Mouse (Mus musculus): ENCODE results near the gene Phf14. TPM values are rescaled to one million over a fixed set of nuclear protein-coding genes. Genes with fewer than 3 reads are reported as not detected.
A peak's percentile ranks its signal among the peaks of the same experiment; 100 is the strongest.

Gene Phf14
- polyA plus RNA-seq, 1 experiment from 2014 or later, result 94.4 TPM

- Histone ChIP-seq H3K27me3 (ENCODE audit: control insufficient read depth, insufficient read depth, low read length) (no peaks in the 10 kb centered on the region), H3K27ac (ENCODE audit: low read depth, low read length) (no peak overlapping the region), H3K4me1 (ENCODE audit: control insufficient read depth, insufficient read depth, low read length) (no peaks in the 10 kb centered on the region), H3K9ac (ENCODE audit: low read length) (no peak overlapping the region), H3K9me3 (ENCODE audit: control insufficient read depth, low read length) (no peaks in the 10 kb centered on the region), H3K4me2 (no peak overlapping the region), H3K4me3 (ENCODE audit: low read depth, low read length) (no peak overlapping the region), H3K36me3 (ENCODE audit: control insufficient read depth, insufficient read depth, low read length) (0 out of 2 replicates have a peak, but pooled peaks cover 2% of the 10 kb centered on the region)
- no peak for DNase-seq (ENCODE audit: low spot score, missing footprints)
- 89% methylated on average over 1 of the region's 1 CpGs for WGBS
- no peak for ATAC-seq (ENCODE audit: low FRiP score)
Observed at GRCm38 (mm10) chr6:12006001-12006400, 98.4 kb downstream of the Phf14 start.

GRCm38 (mm10) chr6:12012103-12012502 is 104.5 kb downstream of the Phf14 start:
- H3K4me3 ChIP-seq (ENCODE audit: low read depth, low read length), result no peak overlapping the region
- no peaks in the 10 kb centered on the region for H3K9me3 ChIP-seq (ENCODE audit: control insufficient read depth, low read length)
- H3K9ac ChIP-seq (ENCODE audit: low read length), result no peak overlapping the region
- 0 out of 2 replicates have a peak, but pooled peaks cover 2% of the 10 kb centered on the region for H3K4me1 ChIP-seq (ENCODE audit: control insufficient read depth, insufficient read depth, low read length)
- H3K27ac ChIP-seq (ENCODE audit: low read depth, low read length), result no peak overlapping the region
- no peaks in the 10 kb centered on the region for H3K27me3 ChIP-seq (ENCODE audit: control insufficient read depth, insufficient read depth, low read length)
- ATAC-seq (ENCODE audit: low FRiP score) (no peak), DNase-seq (ENCODE audit: low spot score, missing footprints) (no peak)
- H3K36me3 ChIP-seq (ENCODE audit: control insufficient read depth, insufficient read depth, low read length), result no peaks in the 10 kb centered on the region
- WGBS, result 92% methylated on average over 5 of the region's 5 CpGs
- H3K4me2 ChIP-seq, result no peak overlapping the region

GRCm38 (mm10) chr6:12014035-12014434 is 106.4 kb downstream of the Phf14 start:
- Histone ChIP-seq H3K9ac (ENCODE audit: low read length) (no peak overlapping the region), H3K27ac (ENCODE audit: low read depth, low read length) (no peak overlapping the region), H3K4me1 (ENCODE audit: control insufficient read depth, insufficient read depth, low read length) (0 out of 2 replicates have a peak, but pooled peaks cover 2% of the 10 kb centered on the region), H3K4me3 (ENCODE audit: low read depth, low read length) (no peak overlapping the region), H3K27me3 (ENCODE audit: control insufficient read depth, insufficient read depth, low read length) (no peaks in the 10 kb centered on the region), H3K9me3 (ENCODE audit: control insufficient read depth, low read length) (no peaks in the 10 kb centered on the region), H3K36me3 (ENCODE audit: control insufficient read depth, insufficient read depth, low read length) (no peaks in the 10 kb centered on the region), H3K4me2 (no peak overlapping the region)
- ATAC-seq (ENCODE audit: low FRiP score) (peak; percentile 52; the same call in 1 of the 2 replicates), DNase-seq (ENCODE audit: low spot score, missing footprints) (no peak)
- 58% methylated on average over 2 of the region's 2 CpGs for WGBS

- WGBS, result 93% methylated on average over 2 of the region's 2 CpGs
Observed at GRCm38 (mm10) chr6:12014733-12015132, 107.1 kb downstream of the Phf14 start.

DNA sequence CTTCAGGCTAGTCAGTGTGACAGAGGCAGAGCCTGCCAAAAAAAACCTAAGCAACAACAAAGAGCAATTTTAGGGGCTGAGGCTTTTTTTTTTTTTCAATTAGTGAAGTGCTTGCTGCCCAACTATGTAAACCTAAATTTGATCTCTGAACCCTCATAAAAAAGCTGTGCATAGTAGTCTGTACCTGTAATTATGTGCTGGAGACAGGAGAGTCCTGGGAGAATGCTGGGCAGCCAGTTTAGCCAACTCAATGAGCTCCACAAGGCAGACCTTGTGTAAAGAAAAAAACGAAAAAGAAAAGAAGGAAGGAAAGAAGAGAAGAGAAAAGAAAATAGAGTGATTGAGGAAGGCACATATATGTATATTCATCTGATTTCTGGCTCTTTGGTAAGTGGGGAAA is 112.1 kb downstream of the Phf14 start:
- Histone ChIP-seq H3K4me3 (ENCODE audit: low read depth, low read length) (no peak overlapping the region), H3K27ac (ENCODE audit: low read depth, low read length) (no peak overlapping the region), H3K9me3 (ENCODE audit: control insufficient read depth, low read length) (no peaks in the 10 kb centered on the region), H3K27me3 (ENCODE audit: control insufficient read depth, insufficient read depth, low read length) (no peaks in the 10 kb centered on the region), H3K36me3 (ENCODE audit: control insufficient read depth, insufficient read depth, low read length) (0 out of 2 replicates have a peak, but pooled peaks cover 3% of the 10 kb centered on the region), H3K4me2 (no peak overlapping the region), H3K4me1 (ENCODE audit: control insufficient read depth, insufficient read depth, low read length) (no peaks in the 10 kb centered on the region), H3K9ac (ENCODE audit: low read length) (no peak overlapping the region)
- no peak for DNase-seq (ENCODE audit: low spot score, missing footprints)
- ATAC-seq (ENCODE audit: low FRiP score), result no peak
- WGBS, result 76% methylated on average over 1 of the region's 1 CpGs

More at GRCm38 (mm10) chr6:12014733-12015132, 107.1 kb downstream of the Phf14 start:
- Histone ChIP-seq H3K4me2 (no peak overlapping the region), H3K27ac (ENCODE audit: low read depth, low read length) (no peak overlapping the region), H3K9me3 (ENCODE audit: control insufficient read depth, low read length) (no peaks in the 10 kb centered on the region), H3K9ac (ENCODE audit: low read length) (no peak overlapping the region), H3K36me3 (ENCODE audit: control insufficient read depth, insufficient read depth, low read length) (no peaks in the 10 kb centered on the region), H3K4me1 (ENCODE audit: control insufficient read depth, insufficient read depth, low read length) (0 out of 2 replicates have a peak, but pooled peaks cover 2% of the 10 kb centered on the region), H3K4me3 (ENCODE audit: low read depth, low read length) (no peak overlapping the region), H3K27me3 (ENCODE audit: control insufficient read depth, insufficient read depth, low read length) (no peaks in the 10 kb centered on the region)
- DNase-seq (ENCODE audit: low spot score, missing footprints) (no peak), ATAC-seq (ENCODE audit: low FRiP score) (no peak)

DNA sequence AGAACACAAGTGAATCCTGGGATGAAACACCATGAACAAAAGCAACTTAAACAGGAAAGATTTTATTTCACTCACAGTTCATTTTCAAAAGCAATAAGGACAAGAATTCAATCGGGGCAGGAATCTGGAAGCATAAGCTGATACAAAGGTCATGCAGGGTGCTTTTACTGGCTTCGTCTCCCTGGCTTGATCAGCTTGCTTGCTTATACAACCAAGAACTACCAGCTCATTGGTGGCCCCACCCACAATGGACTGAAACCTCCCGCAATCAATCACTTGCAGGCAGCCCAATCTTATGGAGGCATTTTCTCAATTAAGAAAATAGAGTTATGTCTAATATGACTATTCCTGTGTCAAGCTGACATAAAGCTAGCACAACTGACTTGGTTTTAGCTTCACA is 112.5 kb downstream of the Phf14 start:
- Histone ChIP-seq H3K4me1 (ENCODE audit: control insufficient read depth, insufficient read depth, low read length) (no peaks in the 10 kb centered on the region), H3K27me3 (ENCODE audit: control insufficient read depth, insufficient read depth, low read length) (no peaks in the 10 kb centered on the region), H3K36me3 (ENCODE audit: control insufficient read depth, insufficient read depth, low read length) (0 out of 2 replicates have a peak, but pooled peaks cover 3% of the 10 kb centered on the region), H3K27ac (ENCODE audit: low read depth, low read length) (no peak overlapping the region), H3K9ac (ENCODE audit: low read length) (no peak overlapping the region), H3K4me2 (no peak overlapping the region), H3K9me3 (ENCODE audit: control insufficient read depth, low read length) (no peaks in the 10 kb centered on the region), H3K4me3 (ENCODE audit: low read depth, low read length) (no peak overlapping the region)
- WGBS, result 80% methylated on average over 3 of the region's 3 CpGs
- ATAC-seq (ENCODE audit: low FRiP score) (no peak), DNase-seq (ENCODE audit: low spot score, missing footprints) (no peak)

GRCm38 (mm10) chr6:12020738-12021137 is 113.1 kb downstream of the Phf14 start:
- Histone ChIP-seq H3K27me3 (ENCODE audit: control insufficient read depth, insufficient read depth, low read length) (no peaks in the 10 kb centered on the region), H3K4me2 (no peak overlapping the region), H3K4me1 (ENCODE audit: control insufficient read depth, insufficient read depth, low read length) (no peaks in the 10 kb centered on the region), H3K4me3 (ENCODE audit: low read depth, low read length) (no peak overlapping the region), H3K9me3 (ENCODE audit: control insufficient read depth, low read length) (no peaks in the 10 kb centered on the region), H3K36me3 (ENCODE audit: control insufficient read depth, insufficient read depth, low read length) (0 out of 2 replicates have a peak, but pooled peaks cover 3% of the 10 kb centered on the region), H3K27ac (ENCODE audit: low read depth, low read length) (no peak overlapping the region), H3K9ac (ENCODE audit: low read length) (no peak overlapping the region)
- ATAC-seq (ENCODE audit: low FRiP score) (0 out of 2 replicates have a peak, but pooled peaks have one; percentile 5), DNase-seq (ENCODE audit: low spot score, missing footprints) (no peak)
- WGBS, result 93% methylated on average over 4 of the region's 4 CpGs

- Histone ChIP-seq H3K9me3 (ENCODE audit: control insufficient read depth, low read length) (no peaks in the 10 kb centered on the region), H3K27ac (ENCODE audit: low read depth, low read length) (no peak overlapping the region), H3K9ac (ENCODE audit: low read length) (no peak overlapping the region), H3K4me1 (ENCODE audit: control insufficient read depth, insufficient read depth, low read length) (no peaks in the 10 kb centered on the region), H3K4me2 (no peak overlapping the region), H3K36me3 (ENCODE audit: control insufficient read depth, insufficient read depth, low read length) (0 out of 2 replicates have a peak, but pooled peaks cover 3% of the 10 kb centered on the region), H3K27me3 (ENCODE audit: control insufficient read depth, insufficient read depth, low read length) (no peaks in the 10 kb centered on the region), H3K4me3 (ENCODE audit: low read depth, low read length) (no peak overlapping the region)
- DNase-seq (ENCODE audit: low spot score, missing footprints) (no peak), ATAC-seq (ENCODE audit: low FRiP score) (no peak)
- WGBS, result 90% methylated on average over 4 of the region's 4 CpGs
Observed at GRCm38 (mm10) chr6:12021480-12021879, 113.9 kb downstream of the Phf14 start.

GRCm38 (mm10) chr6:12023395-12023794 is 115.8 kb downstream of the Phf14 start:
- no peak overlapping the region for H3K9ac ChIP-seq (ENCODE audit: low read length)
- DNase-seq (ENCODE audit: low spot score, missing footprints) (no peak), ATAC-seq (ENCODE audit: low FRiP score) (no peak)
- 0 out of 2 replicates have a peak, but pooled peaks cover 3% of the 10 kb centered on the region for H3K36me3 ChIP-seq (ENCODE audit: control insufficient read depth, insufficient read depth, low read length)
- no peak overlapping the region for H3K4me2 ChIP-seq
- H3K9me3 ChIP-seq (ENCODE audit: control insufficient read depth, low read length), result no peaks in the 10 kb centered on the region
- H3K4me1 ChIP-seq (ENCODE audit: control insufficient read depth, insufficient read depth, low read length), result no peaks in the 10 kb centered on the region
- no peaks in the 10 kb centered on the region for H3K27me3 ChIP-seq (ENCODE audit: control insufficient read depth, insufficient read depth, low read length)
- WGBS, result 94% methylated on average over 2 of the region's 2 CpGs
- H3K4me3 ChIP-seq (ENCODE audit: low read depth, low read length), result no peak overlapping the region
- H3K27ac ChIP-seq (ENCODE audit: low read depth, low read length), result no peak overlapping the region

Data from midbrain, embryonic 11.5 days (tissue).